9 mouse cellular contexts compared by ENCODE assay signal in the genomic region with DNA sequence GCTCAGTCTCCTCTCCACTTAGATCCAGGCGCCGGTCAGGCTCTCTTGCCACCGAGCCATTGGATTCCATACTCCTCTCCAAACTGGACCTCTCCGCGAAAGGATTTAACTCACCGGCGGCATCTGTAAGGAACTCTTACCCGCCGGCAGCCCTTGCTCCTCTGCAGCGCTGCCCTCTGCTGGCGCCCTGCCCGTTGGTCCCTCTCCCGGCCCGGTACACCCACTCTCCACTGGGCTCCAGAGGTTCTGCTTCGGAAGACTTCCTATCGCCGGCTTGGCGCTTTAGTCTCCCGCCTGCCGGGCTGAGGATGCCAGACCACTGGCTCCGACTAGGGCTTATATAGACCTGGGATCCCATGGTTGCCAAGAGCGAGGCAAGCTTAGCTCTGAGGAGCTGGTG. TPM values are rescaled to one million over a fixed set of nuclear protein-coding genes. Genes with fewer than 3 reads are reported as not detected.
DNase-seq lines count a peak whose midpoint lies in the region; ATAC-seq and TF ChIP-seq lines count a peak whose summit lies in the region.
"Had no signal": no experiment of that assay in that cellular context is flagged by ENCODE, and none has a peak within 500 bp of the region (broad histone marks: within the 10 kb centered on the region; RNA-seq: fewer than 3 reads in every experiment).

No protein-coding gene starts in this region.

- H3K4me1 ChIP-seq in ES-Bruce4 (ENCODE audit: control insufficient read depth, insufficient read depth, low read length), result no peaks in the 10 kb centered on the region
- H3K4me1 ChIP-seq in embryonic facial prominence, embryonic 14.5 days (ENCODE audit: control insufficient read depth, insufficient read depth, low read length), result peaks cover 26% of the 10 kb centered on the region

- ATAC-seq in embryonic facial prominence, embryonic 14.5 days (ENCODE audit: low read depth), result no peak

- no peak overlapping the region for H3K4me3 ChIP-seq in ES-Bruce4 (ENCODE audit: low read depth, low read length)
- peak overlapping the region; percentile 12 for H3K4me3 ChIP-seq in embryonic facial prominence, embryonic 14.5 days (ENCODE audit: low read depth, low read length)

- peak; percentile 31 to 51 for DNase-seq in cerebellum, postnatal 25 days
- no peak for DNase-seq in cerebellum, adult 8-10 months
- peak; percentile 46 for DNase-seq in embryonic facial prominence, embryonic 14.5 days (ENCODE audit: low spot score)
- DNase-seq in induced T-regulatory cell, adult 2 months (ENCODE audit: low read depth), result peak; percentile 57
- peak; percentile 53 for DNase-seq in lung, postnatal 36 days
- peak; percentile 68 for DNase-seq in thymus, postnatal 4 days
- DNase-seq in frontal cortex, postnatal 10 days (ENCODE audit: low spot score in 2 of 2), result no peak

- H3K4me2 ChIP-seq in embryonic facial prominence, embryonic 14.5 days (ENCODE audit: low read depth, low read length), result peak overlapping the region; percentile 49; the same call in 1 of the 2 replicates

- no peak overlapping the region for H3K27ac ChIP-seq in ES-Bruce4 (ENCODE audit: insufficient read depth, low read length)
- H3K27ac ChIP-seq in embryonic facial prominence, embryonic 14.5 days (replicated peaks; ENCODE audit: low read depth, low read length), result no peak overlapping the region
- H3K27ac ChIP-seq: macrophage had no signal

- no peak for TF ChIP-seq EP300 in ES-Bruce4 (IDR thresholded peaks at IDR 0.05; ENCODE audit: insufficient read depth, low read depth, low read length)

- peaks cover 47% of the 10 kb centered on the region for H3K27me3 ChIP-seq in ES-Bruce4 (ENCODE audit: control insufficient read depth, insufficient read depth, low read length, poor library complexity, severe bottlenecking)
- H3K27me3 ChIP-seq in embryonic facial prominence, embryonic 14.5 days (replicated peaks; ENCODE audit: control insufficient read depth, insufficient read depth, low read length), result peaks cover 99% of the 10 kb centered on the region

- TF ChIP-seq POLR2A in ES-Bruce4 (IDR thresholded peaks at IDR 0.05; ENCODE audit: insufficient read depth, low read length), result no peak

- no peaks in the 10 kb centered on the region for H3K9me3 ChIP-seq in ES-Bruce4 (replicated peaks; ENCODE audit: control insufficient read depth, insufficient read depth, low read length, poor library complexity, severe bottlenecking)
- H3K9me3 ChIP-seq in embryonic facial prominence, embryonic 14.5 days (ENCODE audit: control insufficient read depth, low read length), result no peaks in the 10 kb centered on the region

- H3K9ac ChIP-seq in ES-Bruce4 (ENCODE audit: low read depth, poor library complexity, severe bottlenecking), result no peak overlapping the region
- H3K9ac ChIP-seq in embryonic facial prominence, embryonic 14.5 days (ENCODE audit: low read depth, low read length), result 0 out of 2 replicates have a peak overlapping the region, but pooled peaks have one; percentile 19

- WGBS in embryonic facial prominence, embryonic 14.5 days, result under 1% methylated on average over 21 of the region's 22 CpGs

- no peaks in the 10 kb centered on the region for H3K36me3 ChIP-seq in ES-Bruce4 (ENCODE audit: control insufficient read depth, insufficient read depth, low read length, poor library complexity, severe bottlenecking)
- H3K36me3 ChIP-seq in embryonic facial prominence, embryonic 14.5 days (ENCODE audit: control insufficient read depth, insufficient read depth, low read length), result no peaks in the 10 kb centered on the region

- TF ChIP-seq CTCF in ES-Bruce4 (IDR thresholded peaks at IDR 0.05; ENCODE audit: low read depth, low read length), result peak; percentile 45

RNA-seq across cellular contexts. Expression of a gene that starts 2.0 kb away (rescaled TPM):
- not detected in 2 replicates for polyA plus RNA-seq in ES-Bruce4 (2011; ENCODE audit: insufficient read depth, insufficient read length, low read depth, missing spikeins)
- 2.6 TPM in 2 replicates for polyA plus RNA-seq in embryonic facial prominence, embryonic 14.5 days (2014; fragmentation: Nextera tagmentation; extraction: Ambion mirVana)
- polyA plus RNA-seq: macrophage had no signal

RNA-seq across cellular contexts. Expression of a gene that starts 32.7 kb away (rescaled TPM):
- polyA plus RNA-seq in ES-Bruce4 (2011; ENCODE audit: insufficient read depth, insufficient read length, low read depth, missing spikeins), result 61.8 and 71.3 TPM in 2 replicates
- polyA plus RNA-seq in embryonic facial prominence, embryonic 14.5 days (2014; fragmentation: Nextera tagmentation; extraction: Ambion mirVana), result 36.8 and 44.2 TPM in 2 replicates

RNA-seq across cellular contexts. Expression of a gene that starts 50.4 kb away (rescaled TPM):
- 42.9 and 44.8 TPM in 2 replicates for polyA plus RNA-seq in ES-Bruce4 (2011; ENCODE audit: insufficient read depth, insufficient read length, low read depth, missing spikeins)
- polyA plus RNA-seq in embryonic facial prominence, embryonic 14.5 days (2014; fragmentation: Nextera tagmentation; extraction: Ambion mirVana), result 47.8 and 48.9 TPM in 2 replicates

Comparison
In these comparisons a context has a peak if more than half of its experiments do, and no peak if none do; other contexts are left out.
1. DNase-seq: peak in cerebellum, postnatal 25 days (2 of 2), embryonic facial prominence, embryonic 14.5 days (single experiment), induced T-regulatory cell, adult 2 months (single experiment), lung, postnatal 36 days (single experiment) and thymus, postnatal 4 days (single experiment); none in cerebellum, adult 8-10 months (single experiment) and frontal cortex, postnatal 10 days (0 of 2).